Mouse (Mus musculus) heart, embryonic 13.5 days (tissue): Measurements from ENCODE around the gene Vwce. TPM values are rescaled to one million over a fixed set of nuclear protein-coding genes. Genes with fewer than 3 reads are reported as not detected.
A peak's percentile ranks its signal among the peaks of the same experiment; 100 is the strongest.

Experiments used
- ATAC-seq: fragments of 200-750 bp; cut with Nextera tagmentation; 2 replicates; pipeline ENCODE4 v1.8.0; 2017; ENCODE audit warnings: moderate TSS enrichment; ENCODE audit not compliant: insufficient number of reproducible peaks, low FRiP score, low TSS enrichment; ENCODE audit errors: extremely low read depth
- H3K27ac ChIP-seq: fragments of 300-500 bp; sonication (generic); replicated peaks from 2 replicates; pipeline ENCODE4 v1.5.1; 2015; ENCODE audit warnings: moderate library complexity, mild to moderate bottlenecking, inconsistent platforms
- H3K27me3 ChIP-seq: fragments of 300-500 bp; sonication (generic); replicated peaks from 2 replicates; pipeline ENCODE4 v1.6.1; 2015; ENCODE audit warnings: mild to moderate bottlenecking, inconsistent platforms
- H3K36me3 ChIP-seq: fragments of 300-500 bp; sonication (generic); 2 replicates; pipeline ENCODE4 v1.6.1; 2015; ENCODE audit warnings: mild to moderate bottlenecking, inconsistent platforms
- H3K4me1 ChIP-seq: fragments of 300-500 bp; sonication (generic); 2 replicates; pipeline ENCODE4 v1.6.1; 2015; ENCODE audit warnings: inconsistent platforms
- H3K4me2 ChIP-seq: fragments of 300-500 bp; sonication (generic); 2 replicates; pipeline ENCODE4 v1.6.1; 2015; ENCODE audit warnings: inconsistent platforms, mild to moderate bottlenecking, moderate library complexity
- H3K4me3 ChIP-seq: fragments of 300-500 bp; sonication (generic); 2 replicates; pipeline ENCODE4 v1.5.1; 2015; ENCODE audit warnings: moderate library complexity, mild to moderate bottlenecking, inconsistent platforms
- H3K9ac ChIP-seq: fragments of 300-500 bp; sonication (generic); 2 replicates; pipeline ENCODE4 v1.6.1; 2015; ENCODE audit warnings: inconsistent platforms, mild to moderate bottlenecking, moderate library complexity
- H3K9me3 ChIP-seq: fragments of 300-500 bp; sonication (generic); 2 replicates; pipeline ENCODE4 v1.6.1; 2016; ENCODE audit warnings: inconsistent platforms
- WGBS: fragments of 180-500 bp; shearing (Covaris S2); methylation state at CpG from one replicate; pipeline ENCODE4 v1.1.7; 2015; ENCODE audit warnings: mixed read lengths; 5-methylcytosine and 5-hydroxymethylcytosine counted together
- polyA plus RNA-seq: library from polyadenylated mRNA; unstranded; fragments of >200 nt; fragmentation: Nextera tagmentation; extraction: Ambion mirVana; gene quantifications from 2 replicates; pipeline ENCODE4 v1.2.1, GENCODE M21; 2015

The Vwce gene
- polyA plus RNA-seq, 1 experiment from 2014 or later: 0.59 TPM

GRCm38 (mm10) chr19:10691660-10692059 is 57.6 kb downstream of the Vwce start:
- H3K9me3 ChIP-seq: no peaks in the 10 kb centered on the region
- H3K27me3 ChIP-seq: no peaks in the 10 kb centered on the region
- WGBS: 64% methylated on average over 3 of the region's 3 CpGs
- no peaks in the 10 kb centered on the region; the same call in 1 of the 2 replicates for H3K36me3 ChIP-seq
- H3K4me3 ChIP-seq: no peak overlapping the region
- H3K4me2 ChIP-seq: no peak overlapping the region
- no peak for ATAC-seq
- H3K9ac ChIP-seq: peak overlapping the region; percentile 91
- H3K27ac ChIP-seq: peak overlapping the region; percentile 13; the same call in 1 of the 2 replicates
- H3K4me1 ChIP-seq: peaks cover 57% of the 10 kb centered on the region

- WGBS: 84% methylated on average over 4 of the region's 4 CpGs
- H3K4me3 ChIP-seq: no peak overlapping the region
- no peak for ATAC-seq
- H3K36me3 ChIP-seq: no peaks in the 10 kb centered on the region; the same call in 1 of the 2 replicates
- H3K9me3 ChIP-seq: no peaks in the 10 kb centered on the region
- H3K4me1 ChIP-seq: peaks cover 64% of the 10 kb centered on the region
- H3K9ac ChIP-seq: 0 out of 2 replicates have a peak overlapping the region, but pooled peaks have one; percentile 29
- no peak overlapping the region for H3K4me2 ChIP-seq
- no peak overlapping the region for H3K27ac ChIP-seq
- no peaks in the 10 kb centered on the region for H3K27me3 ChIP-seq
Measured at GRCm38 (mm10) chr19:10692361-10692760, 58.3 kb downstream of the Vwce start.

GRCm38 (mm10) chr19:10693926-10694682 is 60.1 kb downstream of the Vwce start:
- H3K27ac ChIP-seq: no peak overlapping the region
- no peak for ATAC-seq
- no peaks in the 10 kb centered on the region; the same call in 1 of the 2 replicates for H3K36me3 ChIP-seq
- no peak overlapping the region for H3K4me3 ChIP-seq
- no peaks in the 10 kb centered on the region for H3K9me3 ChIP-seq
- peaks cover 74% of the 10 kb centered on the region for H3K4me1 ChIP-seq
- no peaks in the 10 kb centered on the region for H3K27me3 ChIP-seq
- WGBS: 85% methylated on average over 10 of the region's 10 CpGs
- H3K9ac ChIP-seq: no peak overlapping the region
- H3K4me2 ChIP-seq: no peak overlapping the region

DNA sequence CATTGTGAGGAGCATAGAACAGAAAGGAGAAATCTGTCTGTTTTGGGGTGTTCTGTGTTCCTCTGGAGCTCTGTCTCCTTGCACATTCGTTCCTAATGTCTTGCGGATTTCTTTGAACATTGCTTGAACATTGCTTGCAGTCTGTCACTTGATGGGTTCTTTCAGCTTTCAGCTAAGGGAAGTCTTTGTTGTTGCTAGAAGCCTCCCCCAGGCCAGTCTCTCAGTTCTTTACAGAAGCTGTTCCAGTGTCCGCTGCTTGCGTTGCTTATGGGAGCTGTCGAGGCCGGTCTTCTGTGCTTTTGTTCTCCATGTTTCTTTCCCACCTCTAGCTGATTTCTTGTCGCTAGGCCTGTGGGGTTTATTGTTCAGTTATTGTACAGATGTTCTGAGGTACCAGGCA is 61.8 kb downstream of the Vwce start:
- no peaks in the 10 kb centered on the region for H3K9me3 ChIP-seq
- H3K4me1 ChIP-seq: peaks cover 73% of the 10 kb centered on the region
- peak overlapping the region; percentile 61 for H3K9ac ChIP-seq
- H3K27me3 ChIP-seq: no peaks in the 10 kb centered on the region
- no peak overlapping the region for H3K4me2 ChIP-seq
- peak overlapping the region; percentile 30; the same call in 1 of the 2 replicates for H3K27ac ChIP-seq
- H3K36me3 ChIP-seq: no peaks in the 10 kb centered on the region; the same call in 1 of the 2 replicates
- WGBS: 59% methylated on average over 7 of the region's 7 CpGs
- no peak overlapping the region for H3K4me3 ChIP-seq
- ATAC-seq: no peak

- no peaks in the 10 kb centered on the region for H3K27me3 ChIP-seq
- H3K4me3 ChIP-seq: no peak overlapping the region
- H3K27ac ChIP-seq: 0 out of 2 replicates have a peak overlapping the region, but pooled peaks have one; percentile 33
- 63% methylated on average over 9 of the region's 9 CpGs for WGBS
- H3K9me3 ChIP-seq: no peaks in the 10 kb centered on the region
- H3K4me1 ChIP-seq: peaks cover 70% of the 10 kb centered on the region
- no peaks in the 10 kb centered on the region for H3K36me3 ChIP-seq
- no peak overlapping the region for H3K9ac ChIP-seq
- no peak for ATAC-seq
- H3K4me2 ChIP-seq: no peak overlapping the region
Measured at GRCm38 (mm10) chr19:10698131-10698991, 64.3 kb downstream of the Vwce start.

DNA sequence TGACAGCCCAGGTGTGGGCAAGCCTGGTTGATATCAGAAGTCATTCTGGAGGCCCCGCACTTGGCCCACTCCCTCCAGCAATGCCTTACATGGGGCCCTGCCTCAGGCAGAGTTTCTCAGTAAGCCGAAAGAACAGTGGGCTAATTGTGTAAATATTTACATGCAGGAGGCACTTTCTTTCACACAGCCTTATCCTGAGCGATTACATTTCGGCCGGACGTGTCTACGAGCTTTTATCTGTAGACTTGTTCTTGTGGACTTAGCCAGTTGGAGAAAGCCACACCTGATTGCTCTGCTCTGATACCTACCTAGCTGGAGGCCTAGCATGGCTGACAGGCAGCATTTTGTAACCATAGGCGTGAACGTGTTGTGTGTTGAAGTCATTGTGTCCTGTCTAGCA is 65.8 kb downstream of the Vwce start:
- H3K9me3 ChIP-seq: no peaks in the 10 kb centered on the region
- peak overlapping the region; percentile 11; the same call in 1 of the 2 replicates for H3K9ac ChIP-seq
- H3K4me1 ChIP-seq: peaks cover 77% of the 10 kb centered on the region
- ATAC-seq: no peak
- H3K4me3 ChIP-seq: no peak overlapping the region
- 0 out of 2 replicates have a peak overlapping the region, but pooled peaks have one; percentile 13 for H3K27ac ChIP-seq
- H3K4me2 ChIP-seq: no peak overlapping the region
- no peaks in the 10 kb centered on the region for H3K27me3 ChIP-seq
- H3K36me3 ChIP-seq: no peaks in the 10 kb centered on the region
- WGBS: 56% methylated on average over 9 of the region's 9 CpGs

- 72% methylated on average over 6 of the region's 6 CpGs for WGBS
- Histone ChIP-seq H3K27me3 (no peaks in the 10 kb centered on the region), H3K27ac (no peak overlapping the region), H3K4me1 (peaks cover 78% of the 10 kb centered on the region), H3K4me2 (no peak overlapping the region), H3K36me3 (peaks cover 2% of the 10 kb centered on the region; the same call in 1 of the 2 replicates), H3K4me3 (no peak overlapping the region), H3K9ac (no peak overlapping the region), H3K9me3 (no peaks in the 10 kb centered on the region)
- ATAC-seq: no peak
Measured at GRCm38 (mm10) chr19:10701013-10701726, 67.2 kb downstream of the Vwce start.

GRCm38 (mm10) chr19:10702125-10702524 is 68.1 kb downstream of the Vwce start:
- WGBS: 79% methylated on average over 8 of the region's 8 CpGs
- ATAC-seq: no peak
- 0 out of 2 replicates have a peak overlapping the region, but pooled peaks have one; percentile 10 for H3K9ac ChIP-seq
- no peak overlapping the region for H3K27ac ChIP-seq
- H3K9me3 ChIP-seq: no peaks in the 10 kb centered on the region
- peaks cover 11% of the 10 kb centered on the region for H3K36me3 ChIP-seq
- H3K4me3 ChIP-seq: no peak overlapping the region
- H3K4me1 ChIP-seq: peaks cover 75% of the 10 kb centered on the region
- H3K27me3 ChIP-seq: no peaks in the 10 kb centered on the region
- no peak overlapping the region for H3K4me2 ChIP-seq

DNA sequence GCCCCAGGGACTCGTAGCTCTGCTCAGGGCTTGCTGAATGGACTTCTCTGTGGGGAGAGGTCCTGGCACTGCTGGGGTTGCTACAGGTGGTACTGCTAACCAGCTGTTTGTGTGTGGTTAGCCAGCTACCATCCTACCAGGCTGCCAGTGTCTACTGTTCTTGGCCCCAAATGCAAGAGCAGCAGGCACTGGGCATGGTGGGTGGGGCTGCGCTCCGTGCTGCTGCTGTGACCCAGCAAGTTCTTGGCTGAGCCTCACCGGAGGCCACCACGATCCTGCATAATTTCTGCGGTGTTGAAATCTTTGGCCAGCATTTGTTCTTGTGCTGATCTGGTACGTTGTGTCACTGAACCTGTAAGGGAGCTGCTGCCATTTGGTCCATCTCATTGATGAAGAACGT is 69.5 kb downstream of the Vwce start:
- no peaks in the 10 kb centered on the region for H3K27me3 ChIP-seq
- no peak overlapping the region for H3K27ac ChIP-seq
- H3K9ac ChIP-seq: no peak overlapping the region
- ATAC-seq: no peak
- H3K4me3 ChIP-seq: no peak overlapping the region
- no peak overlapping the region for H3K4me2 ChIP-seq
- peaks cover 25% of the 10 kb centered on the region for H3K36me3 ChIP-seq
- H3K9me3 ChIP-seq: no peaks in the 10 kb centered on the region
- WGBS: 88% methylated on average over 8 of the region's 8 CpGs
- peaks cover 70% of the 10 kb centered on the region for H3K4me1 ChIP-seq

- Histone ChIP-seq H3K9me3 (no peaks in the 10 kb centered on the region), H3K4me3 (no peak overlapping the region), H3K36me3 (peaks cover 54% of the 10 kb centered on the region), H3K4me1 (peaks cover 58% of the 10 kb centered on the region), H3K27ac (no peak overlapping the region), H3K9ac (peak overlapping the region; percentile 62), H3K27me3 (no peaks in the 10 kb centered on the region), H3K4me2 (no peak overlapping the region)
- 62% methylated on average over 13 of the region's 13 CpGs for WGBS
- no peak for ATAC-seq
Measured at GRCm38 (mm10) chr19:10707087-10707875, 73.3 kb downstream of the Vwce start.
